Mouse (Mus musculus) G1E-ER4 (cell line): ENCODE results near the gene Iqcd. TPM values are rescaled to one million over a fixed set of nuclear protein-coding genes. Genes with fewer than 3 reads are reported as not detected.

ENCODE experiments used
- GATA1 ChIP-seq: IDR thresholded peaks from one replicate; pipeline ENCODE4 v1.8.0; 2012; ENCODE audit warnings: low read length, inconsistent platforms
- polyA plus RNA-seq: library from polyadenylated mRNA; stranded (reverse); fragments of >175 nt; gene quantifications from 2 replicates; pipeline ENCODE4 v1.2.3, GENCODE M21; 2012

Gene Iqcd
- polyA plus RNA-seq, 1 experiment, result 1.2 TPM

GRCm38 (mm10) chr5:120567253-120567701 lies 21.5 kb upstream of the Iqcd start:
- no peak for TF ChIP-seq GATA1

- no peak for TF ChIP-seq GATA1
These were observed 21.0 kb upstream of the Iqcd start for GRCm38 (mm10) chr5:120567761-120568211.

GRCm38 (mm10) chr5:120568336-120568768 lies 20.5 kb upstream of the Iqcd start:
- no peak for TF ChIP-seq GATA1

- no peak for TF ChIP-seq GATA1
These were observed 19.9 kb upstream of the Iqcd start for GRCm38 (mm10) chr5:120568964-120569363.

- TF ChIP-seq GATA1, result no peak
These were observed 19.0 kb upstream of the Iqcd start for GRCm38 (mm10) chr5:120569791-120570190.

GRCm38 (mm10) chr5:120570289-120570897 lies 18.4 kb upstream of the Iqcd start:
- TF ChIP-seq GATA1, result no peak

GRCm38 (mm10) chr5:120571056-120571740 lies 17.6 kb upstream of the Iqcd start:
- TF ChIP-seq GATA1, result no peak

- no peak for TF ChIP-seq GATA1
These were observed 14.2 kb upstream of the Iqcd start for GRCm38 (mm10) chr5:120574469-120575063.

- TF ChIP-seq GATA1, result no peak
These were observed 12.0 kb upstream of the Iqcd start for GRCm38 (mm10) chr5:120576781-120577301.

- TF ChIP-seq GATA1, result no peak
These were observed 10.8 kb upstream of the Iqcd start for GRCm38 (mm10) chr5:120577935-120578441.

GRCm38 (mm10) chr5:120578504-120579081 lies 10.2 kb upstream of the Iqcd start:
- no peak for TF ChIP-seq GATA1

- TF ChIP-seq GATA1, result no peak
These were observed 9.5 kb upstream of the Iqcd start for GRCm38 (mm10) chr5:120579211-120579897.

- no peak for TF ChIP-seq GATA1
These were observed 8.8 kb upstream of the Iqcd start for GRCm38 (mm10) chr5:120579898-120580626.

- TF ChIP-seq GATA1, result no peak
These were observed 6.8 kb upstream of the Iqcd start for GRCm38 (mm10) chr5:120582002-120582401.
